Mouse (Mus musculus) lung, adult 2 months (tissue): ENCODE data around the gene Has3.

Source experiments
- CTCF ChIP-seq: fragments of 200-500 bp; IDR thresholded peaks from 2 replicates; pipeline ENCODE4 v1.5.1; 2011; ENCODE audit warnings: mild to moderate bottlenecking, low read length, control low read depth; ENCODE audit not compliant: insufficient read depth
- POLR2A ChIP-seq: fragments of 200-500 bp; IDR thresholded peaks from 2 replicates; pipeline ENCODE4 v1.6.1; 2011; ENCODE audit warnings: low read depth, mild to moderate bottlenecking, control low read depth, low read length, borderline replicate concordance; ENCODE audit errors: extremely low read depth

DNA sequence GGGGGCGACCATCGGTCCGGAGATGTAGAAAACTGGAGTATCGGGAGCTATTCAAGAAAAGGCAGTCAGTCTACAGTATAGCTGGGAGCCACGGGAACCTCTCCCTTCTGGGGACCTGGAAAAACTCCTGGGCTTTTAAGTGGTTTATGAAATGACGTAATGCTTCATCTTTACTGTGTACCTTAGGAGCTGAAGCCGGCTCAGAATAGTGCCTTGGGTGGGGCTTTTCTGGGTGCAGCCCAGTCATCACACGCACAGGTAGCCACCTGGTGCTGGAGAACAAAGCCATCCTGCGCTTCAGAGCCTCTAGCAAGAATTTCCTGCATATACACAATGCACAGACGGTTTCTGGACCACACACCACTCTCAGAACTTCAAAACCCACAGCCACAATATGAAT, 7.2 kb upstream of the Has3 start:
- TF ChIP-seq POLR2A (no peak), CTCF (no peak)
